Mouse (Mus musculus) limb, embryonic 14.5 days (tissue): Measurements from ENCODE around the gene Garem2. TPM values are rescaled to one million over a fixed set of nuclear protein-coding genes. Genes with fewer than 3 reads are reported as not detected.

ENCODE experiments used
- ATAC-seq: fragments of 200-750 bp; cut with Nextera tagmentation; 2 replicates; pipeline ENCODE4 v1.8.0; 2017; ENCODE audit warnings: low read depth, moderate number of reproducible peaks, moderate TSS enrichment; ENCODE audit not compliant: low FRiP score
- DNase-seq: peaks from one replicate; pipeline ENCODE4 v3.0.0-alpha.2; 2015; ENCODE audit warnings: low spot score
- H3K27ac ChIP-seq: fragments of 300-500 bp; sonication (generic); replicated peaks from 2 replicates; pipeline ENCODE4 v1.5.1; 2014; ENCODE audit warnings: low read depth, mild to moderate bottlenecking, low read length, moderate library complexity, mixed read lengths
- H3K27me3 ChIP-seq: fragments of 300-500 bp; sonication (generic); 2 replicates; pipeline ENCODE4 v1.6.1; 2014; ENCODE audit warnings: low read length, mixed read lengths; ENCODE audit not compliant: control insufficient read depth, insufficient read depth
- H3K36me3 ChIP-seq: fragments of 300-500 bp; sonication (generic); 2 replicates; pipeline ENCODE4 v1.6.1; 2014; ENCODE audit warnings: mild to moderate bottlenecking, low read length, moderate library complexity, mixed read lengths; ENCODE audit not compliant: control insufficient read depth, insufficient read depth
- H3K4me1 ChIP-seq: fragments of 300-500 bp; sonication (generic); 2 replicates; pipeline ENCODE4 v1.6.1; 2014; ENCODE audit warnings: antibody characterized with exemption, low read length, mixed read lengths; ENCODE audit not compliant: control insufficient read depth, insufficient read depth
- H3K4me2 ChIP-seq: fragments of 300-500 bp; sonication (generic); replicated peaks from 2 replicates; pipeline ENCODE4 v1.6.1; 2014; ENCODE audit warnings: low read depth, mild to moderate bottlenecking, low read length, moderate library complexity; ENCODE audit not compliant: severe bottlenecking
- H3K4me3 ChIP-seq: fragments of 300-500 bp; sonication (generic); replicated peaks from 2 replicates; pipeline ENCODE4 v1.5.1; 2014; ENCODE audit warnings: low read length
- H3K9ac ChIP-seq: fragments of 300-500 bp; sonication (generic); 2 replicates; pipeline ENCODE4 v1.6.1; 2014; ENCODE audit warnings: mild to moderate bottlenecking, low read depth, low read length, moderate library complexity; ENCODE audit not compliant: severe bottlenecking
- H3K9me3 ChIP-seq: fragments of 300-500 bp; sonication (generic); 2 replicates; pipeline ENCODE4 v1.6.1; 2016; ENCODE audit warnings: low read length; ENCODE audit not compliant: control insufficient read depth
- POLR2A ChIP-seq: fragments of 200-500 bp; IDR thresholded peaks from 2 replicates; pipeline ENCODE4 v1.8.0; 2012; ENCODE audit warnings: inconsistent platforms, mild to moderate bottlenecking, moderate library complexity, borderline replicate concordance; ENCODE audit not compliant: insufficient read depth, insufficient read length; ENCODE audit errors: extremely low read depth
- WGBS: fragments of 180-500 bp; shearing (Covaris S2); extraction: QIAGEN DNeasy Blood & Tissue Kit; methylation state at CpG from one replicate; pipeline ENCODE4 v1.1.7; 2014; 5-methylcytosine and 5-hydroxymethylcytosine counted together
- polyA plus RNA-seq, 2 experiments: library from polyadenylated mRNA; depleted of rRNA in 1 of 2; stranded (reverse) in 1 of 2; unstranded in 1 of 2; fragments of >200 nt; fragmentation: Nextera tagmentation in 1 of 2; extraction: Ambion mirVana in 1 of 2; gene quantifications; 2 replicates each; pipeline versions ENCODE4 v1.2.1 to v1.2.3; 2012 to 2014

Gene Garem2
- polyA plus RNA-seq, 2 experiments = 0.56 to 1.2 TPM

GRCm38 (mm10) chr5:30107611-30108041 lies 2.7 kb downstream of the Garem2 start:
- Histone ChIP-seq H3K27me3 (peaks cover 71% of the 10 kb centered on the region), H3K9ac (no peak overlapping the region), H3K4me3 (no peak overlapping the region), H3K4me1 (peaks cover 13% of the 10 kb centered on the region), H3K36me3 (no peaks in the 10 kb centered on the region), H3K27ac (no peak overlapping the region), H3K9me3 (no peaks in the 10 kb centered on the region), H3K4me2 (no peak overlapping the region)
- DNase-seq = no peak
- ATAC-seq = no peak
- 8% methylated on average over 5 of the region's 5 CpGs for WGBS
- TF ChIP-seq POLR2A = no peak

DNA sequence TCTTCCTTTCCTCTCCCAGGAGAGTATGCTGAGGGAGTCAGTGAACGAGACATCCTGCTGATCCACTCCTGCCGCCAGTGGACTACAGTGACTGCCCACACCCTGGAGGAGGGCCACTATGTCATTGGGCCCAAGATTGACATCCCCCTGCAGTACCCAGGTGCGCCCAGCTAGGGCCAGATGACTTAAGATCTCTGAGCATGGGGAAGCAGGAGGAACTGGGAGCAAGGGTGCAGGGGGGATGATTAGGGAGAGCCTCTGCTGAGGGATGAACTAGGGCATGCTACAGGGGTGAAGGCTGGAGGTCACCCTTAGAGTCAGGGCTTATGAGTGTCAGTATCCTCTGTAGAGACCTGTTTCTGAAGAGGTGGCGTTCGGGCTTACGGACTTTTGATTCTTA lies 3.3 kb downstream of the Garem2 start:
- no peak overlapping the region for H3K27ac ChIP-seq
- ATAC-seq = no peak
- peaks cover 74% of the 10 kb centered on the region for H3K27me3 ChIP-seq
- no peaks in the 10 kb centered on the region for H3K36me3 ChIP-seq
- no peaks in the 10 kb centered on the region for H3K9me3 ChIP-seq
- TF ChIP-seq POLR2A = no peak
- DNase-seq = no peak
- H3K4me1 ChIP-seq = peaks cover 13% of the 10 kb centered on the region
- 77% methylated on average over 6 of the region's 6 CpGs for WGBS
- no peak overlapping the region for H3K9ac ChIP-seq
- H3K4me3 ChIP-seq = no peak overlapping the region
- no peak overlapping the region for H3K4me2 ChIP-seq

DNA sequence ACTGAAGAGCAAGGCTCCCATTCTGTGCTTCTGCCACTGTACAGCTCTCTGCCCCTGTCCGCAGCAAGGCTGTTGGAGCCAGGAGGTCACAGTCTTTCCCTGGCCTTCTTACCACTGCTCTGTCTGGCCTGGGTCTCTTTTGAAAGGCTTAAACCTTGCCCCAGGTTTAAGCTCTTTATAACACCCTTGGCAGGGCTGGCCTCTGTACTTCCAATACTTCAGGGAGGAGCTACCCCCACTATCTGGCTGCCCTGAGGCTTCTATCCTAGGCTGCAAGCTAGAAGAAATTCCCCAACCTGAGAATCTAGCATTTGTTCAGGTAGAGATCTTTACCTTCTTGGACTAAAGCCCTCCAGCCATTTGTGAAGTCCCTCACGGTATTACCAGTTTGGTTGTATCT lies 4.9 kb downstream of the Garem2 start:
- WGBS = 35% methylated on average over 2 of the region's 2 CpGs
- no peaks in the 10 kb centered on the region for H3K9me3 ChIP-seq
- ATAC-seq (no peak), DNase-seq (no peak)
- H3K4me1 ChIP-seq = peaks cover 18% of the 10 kb centered on the region
- H3K4me2 ChIP-seq = no peak overlapping the region
- H3K9ac ChIP-seq = no peak overlapping the region
- H3K27ac ChIP-seq = no peak overlapping the region
- H3K4me3 ChIP-seq = no peak overlapping the region
- no peaks in the 10 kb centered on the region for H3K36me3 ChIP-seq
- no peak for TF ChIP-seq POLR2A
- peaks cover 77% of the 10 kb centered on the region for H3K27me3 ChIP-seq

DNA sequence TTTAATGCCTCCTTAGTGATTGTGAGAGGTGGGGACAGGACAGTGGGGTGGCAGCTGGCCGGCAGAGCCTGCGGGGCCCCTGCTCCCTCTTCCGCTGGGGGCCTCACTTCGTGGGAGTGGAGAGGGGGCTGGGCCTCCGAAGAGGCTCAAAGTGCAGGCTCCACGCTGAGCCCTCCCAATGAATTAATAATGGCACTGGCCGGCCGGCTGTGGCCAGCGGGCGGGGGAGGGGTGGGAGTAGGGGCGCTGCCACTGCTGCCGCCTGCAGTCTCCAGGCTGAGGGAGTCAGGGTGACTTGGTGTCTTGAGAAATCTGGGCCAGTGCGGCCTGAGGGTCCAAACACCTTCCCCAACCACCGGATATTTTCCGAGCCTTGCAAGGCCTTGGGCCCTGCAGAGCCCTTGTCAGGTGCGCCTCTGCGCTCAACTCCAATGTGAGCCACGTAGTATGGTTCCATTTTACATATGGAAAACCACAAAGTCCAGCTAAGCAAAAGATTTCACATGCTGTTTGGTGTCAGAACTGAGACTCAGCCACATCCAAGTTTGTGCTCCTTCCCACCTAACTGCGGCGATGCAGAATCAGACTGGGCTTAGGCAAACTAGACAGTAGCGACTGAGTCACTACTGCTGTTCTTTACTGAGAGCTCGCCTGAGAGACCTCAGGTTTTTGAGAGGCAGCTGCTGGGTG lies 5.6 kb downstream of the Garem2 start:
- no peaks in the 10 kb centered on the region for H3K9me3 ChIP-seq
- ATAC-seq (no peak), DNase-seq (no peak)
- 9% methylated on average over 22 of the region's 22 CpGs for WGBS
- H3K4me2 ChIP-seq = peak overlapping the region; percentile 25
- H3K9ac ChIP-seq = 0 out of 2 replicates have a peak overlapping the region, but pooled peaks have one; percentile 3
- no peaks in the 10 kb centered on the region for H3K36me3 ChIP-seq
- H3K4me3 ChIP-seq = 0 out of 2 replicates have a peak overlapping the region, but pooled peaks have one; percentile 8
- no peak overlapping the region for H3K27ac ChIP-seq
- peaks cover 74% of the 10 kb centered on the region for H3K27me3 ChIP-seq
- H3K4me1 ChIP-seq = peaks cover 13% of the 10 kb centered on the region
- TF ChIP-seq POLR2A = no peak

DNA sequence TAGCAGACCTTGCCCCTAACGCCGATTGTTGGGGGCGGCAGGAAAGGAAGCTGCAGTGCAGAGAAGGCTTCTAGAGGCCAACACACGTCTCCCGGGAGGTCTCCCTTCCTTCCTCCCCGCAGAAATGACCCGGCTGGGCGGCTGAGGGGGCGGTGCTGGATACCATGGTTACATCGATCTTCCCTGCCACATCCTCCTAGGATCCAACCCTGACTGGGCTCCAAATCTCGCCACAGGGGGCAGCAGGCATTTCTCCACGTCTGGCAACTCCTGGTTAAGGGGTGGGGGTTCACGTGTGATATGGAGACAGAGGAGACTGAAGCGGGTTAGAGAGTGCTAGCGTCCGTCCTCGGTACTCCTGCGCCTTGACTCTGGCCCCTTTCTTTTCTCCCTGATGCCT lies 6.2 kb downstream of the Garem2 start:
- peaks cover 12% of the 10 kb centered on the region for H3K4me1 ChIP-seq
- H3K27ac ChIP-seq = no peak overlapping the region
- H3K9ac ChIP-seq = 0 out of 2 replicates have a peak overlapping the region, but pooled peaks have one; percentile 3
- peak; percentile 32 for DNase-seq
- peaks cover 74% of the 10 kb centered on the region for H3K27me3 ChIP-seq
- WGBS = 6% methylated on average over 12 of the region's 18 CpGs
- peak overlapping the region; percentile 8 for H3K4me3 ChIP-seq
- H3K4me2 ChIP-seq = peak overlapping the region; percentile 25
- no peak for ATAC-seq
- TF ChIP-seq POLR2A = no peak
- H3K9me3 ChIP-seq = no peaks in the 10 kb centered on the region
- no peaks in the 10 kb centered on the region for H3K36me3 ChIP-seq

DNA sequence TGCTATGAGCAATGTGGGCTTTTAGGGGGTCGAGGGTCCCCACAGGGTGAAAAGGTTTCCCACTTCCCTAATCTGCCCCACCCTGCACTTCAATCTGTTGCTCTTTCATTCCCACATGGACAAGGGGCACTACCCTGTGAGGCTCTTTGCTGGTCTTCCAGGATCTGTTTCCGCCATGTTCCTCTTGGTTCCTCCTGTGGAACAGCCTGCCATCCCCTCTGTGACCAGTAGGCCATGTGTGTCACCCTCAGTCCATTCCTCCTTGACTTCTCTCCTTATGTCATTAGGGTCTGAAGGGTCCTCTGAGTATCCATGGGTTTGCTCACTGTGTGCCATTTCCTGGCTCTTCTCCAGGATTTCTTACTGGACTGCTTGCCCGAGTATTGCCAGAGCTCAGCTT lies 6.8 kb downstream of the Garem2 start:
- peaks cover 12% of the 10 kb centered on the region for H3K4me1 ChIP-seq
- H3K36me3 ChIP-seq = 0 out of 2 replicates have a peak, but pooled peaks cover 4% of the 10 kb centered on the region
- H3K27ac ChIP-seq = no peak overlapping the region
- no peak for TF ChIP-seq POLR2A
- no peaks in the 10 kb centered on the region for H3K9me3 ChIP-seq
- WGBS = 68% methylated on average over 3 of the region's 3 CpGs
- peaks cover 71% of the 10 kb centered on the region for H3K27me3 ChIP-seq
- DNase-seq (no peak), ATAC-seq (no peak)
- H3K9ac ChIP-seq = no peak overlapping the region
- no peak overlapping the region for H3K4me2 ChIP-seq
- H3K4me3 ChIP-seq = no peak overlapping the region
